Mouse (Mus musculus) heart, embryonic 11.5 days (tissue): ENCODE results near the gene Serpinb1a. TPM values are rescaled to one million over a fixed set of nuclear protein-coding genes. Genes with fewer than 3 reads are reported as not detected.

Source experiments
- ATAC-seq: fragments of 200-750 bp; cut with Nextera tagmentation; replicated peaks from 2 replicates; pipeline ENCODE4 v1.8.0; 2017; ENCODE audit warnings: moderate library complexity; ENCODE audit not compliant: insufficient number of reproducible peaks, low FRiP score, low TSS enrichment
- H3K27ac ChIP-seq: fragments of 300-500 bp; sonication (generic); 2 replicates; pipeline ENCODE4 v1.5.1; 2014; ENCODE audit warnings: mild to moderate bottlenecking, low read depth, low read length
- H3K27me3 ChIP-seq: fragments of 300-500 bp; sonication (generic); 2 replicates; pipeline ENCODE4 v1.6.1; 2014; ENCODE audit warnings: mild to moderate bottlenecking, low read length, mixed read lengths; ENCODE audit not compliant: control insufficient read depth, insufficient read depth
- H3K36me3 ChIP-seq: fragments of 300-500 bp; sonication (generic); 2 replicates; pipeline ENCODE4 v1.6.1; 2014; ENCODE audit warnings: mild to moderate bottlenecking, low read length, moderate library complexity, mixed read lengths; ENCODE audit not compliant: control insufficient read depth, insufficient read depth
- H3K4me1 ChIP-seq: fragments of 300-500 bp; sonication (generic); 2 replicates; pipeline ENCODE4 v1.6.1; 2014; ENCODE audit warnings: low read length; ENCODE audit not compliant: control insufficient read depth, insufficient read depth
- H3K4me2 ChIP-seq: fragments of 300-500 bp; sonication (generic); 2 replicates; pipeline ENCODE4 v1.6.1; 2014; ENCODE audit warnings: mild to moderate bottlenecking, moderate library complexity
- H3K4me3 ChIP-seq: fragments of 300-500 bp; sonication (generic); 2 replicates; pipeline ENCODE4 v1.5.1; 2014; ENCODE audit warnings: low read depth, low read length
- H3K9ac ChIP-seq: fragments of 300-500 bp; sonication (generic); 2 replicates; pipeline ENCODE4 v1.6.1; 2014; ENCODE audit warnings: mild to moderate bottlenecking, low read depth, low read length, moderate library complexity
- H3K9me3 ChIP-seq: fragments of 300-500 bp; sonication (generic); replicated peaks from 2 replicates; pipeline ENCODE4 v1.6.1; 2016; ENCODE audit warnings: low read length; ENCODE audit not compliant: control insufficient read depth
- WGBS: fragments of 180-500 bp; shearing (Covaris S2); extraction: QIAGEN DNeasy Blood & Tissue Kit; methylation state at CpG from one replicate; pipeline ENCODE4 v1.1.7; 2014; ENCODE audit not compliant: insufficient replicate concordance; 5-methylcytosine and 5-hydroxymethylcytosine counted together
- polyA plus RNA-seq: library from polyadenylated mRNA; unstranded; fragments of >200 nt; fragmentation: Nextera tagmentation; extraction: Ambion mirVana; gene quantifications from 2 replicates; pipeline ENCODE4 v1.2.1, GENCODE M21; 2014

Gene Serpinb1a
- polyA plus RNA-seq, 1 experiment from 2014 or later: 5.8 TPM

DNA sequence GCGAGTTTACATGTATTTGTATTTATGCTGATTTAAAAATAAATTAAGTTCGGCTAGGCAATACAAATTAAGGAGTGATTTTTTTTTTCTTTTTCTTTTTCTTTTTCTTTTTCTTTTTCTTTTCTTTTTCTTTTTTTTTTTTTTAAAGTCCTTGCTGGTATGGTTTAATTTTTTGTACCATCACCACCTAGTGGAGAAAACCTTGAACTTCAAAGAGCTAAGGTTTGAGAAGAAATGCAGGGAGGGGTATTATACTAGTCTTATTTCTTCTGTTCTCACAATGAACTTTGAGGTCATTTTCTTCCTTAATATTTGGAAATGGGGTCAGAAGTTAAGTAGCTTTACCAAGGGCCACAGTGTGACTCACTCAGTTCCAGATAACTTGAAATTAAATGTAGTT lies 51.9 kb downstream of the Serpinb1a start:
- Histone ChIP-seq H3K27ac (no peak overlapping the region), H3K9ac (no peak overlapping the region), H3K27me3 (no peaks in the 10 kb centered on the region), H3K36me3 (no peaks in the 10 kb centered on the region), H3K4me2 (no peak overlapping the region), H3K9me3 (no peaks in the 10 kb centered on the region), H3K4me3 (no peak overlapping the region), H3K4me1 (peaks cover 9% of the 10 kb centered on the region)
- WGBS: 46% methylated on average over 2 of the region's 2 CpGs
- no peak for ATAC-seq

DNA sequence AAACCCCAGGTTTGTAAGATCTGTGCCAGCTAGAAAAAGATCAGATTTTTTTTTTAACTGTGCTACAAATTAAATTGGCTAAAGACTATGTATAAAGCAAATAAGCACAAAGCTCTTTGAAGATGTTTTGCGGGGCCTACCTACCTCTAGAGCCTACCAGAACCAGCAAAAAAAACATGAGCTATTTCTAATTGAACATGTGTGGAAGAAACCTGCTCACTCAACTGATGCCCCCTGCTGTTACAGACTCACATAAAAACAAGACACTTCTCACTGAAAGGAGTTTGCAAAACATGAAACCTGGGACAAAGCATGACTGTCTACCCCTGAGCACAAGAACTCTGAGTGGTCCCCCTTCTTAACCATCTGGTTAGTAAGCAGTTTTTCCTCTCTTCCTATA lies 53.9 kb downstream of the Serpinb1a start:
- no peak for ATAC-seq
- Histone ChIP-seq H3K9me3 (no peaks in the 10 kb centered on the region), H3K27ac (no peak overlapping the region), H3K4me1 (no peaks in the 10 kb centered on the region), H3K36me3 (no peaks in the 10 kb centered on the region), H3K4me2 (no peak overlapping the region), H3K27me3 (no peaks in the 10 kb centered on the region), H3K9ac (no peak overlapping the region), H3K4me3 (no peak overlapping the region)
- WGBS: 64% methylated on average over 1 of the region's 1 CpGs

DNA sequence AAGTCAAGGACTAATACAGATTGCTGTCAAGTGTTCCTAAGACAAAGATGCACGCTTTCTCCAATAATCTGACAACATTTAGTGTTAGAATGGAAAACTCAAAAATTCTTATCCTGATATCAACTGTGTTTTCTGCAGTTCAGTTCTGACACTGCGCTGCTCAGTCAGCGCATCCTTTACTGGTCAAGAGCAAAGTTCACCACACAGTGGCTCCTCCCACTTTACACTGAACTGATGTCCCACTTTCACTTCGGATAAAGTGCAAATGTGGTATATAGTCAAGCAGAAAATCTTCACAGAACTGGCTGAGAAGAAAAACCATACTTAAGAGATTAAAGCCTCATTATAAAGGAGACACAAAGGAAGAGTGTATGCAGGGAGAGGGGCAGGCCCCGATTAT lies 55.8 kb downstream of the Serpinb1a start:
- Histone ChIP-seq H3K27me3 (no peaks in the 10 kb centered on the region), H3K9me3 (no peaks in the 10 kb centered on the region), H3K36me3 (no peaks in the 10 kb centered on the region), H3K9ac (no peak overlapping the region), H3K4me1 (no peaks in the 10 kb centered on the region), H3K27ac (no peak overlapping the region), H3K4me2 (no peak overlapping the region), H3K4me3 (no peak overlapping the region)
- WGBS: 83% methylated on average over 5 of the region's 5 CpGs
- no peak for ATAC-seq

DNA sequence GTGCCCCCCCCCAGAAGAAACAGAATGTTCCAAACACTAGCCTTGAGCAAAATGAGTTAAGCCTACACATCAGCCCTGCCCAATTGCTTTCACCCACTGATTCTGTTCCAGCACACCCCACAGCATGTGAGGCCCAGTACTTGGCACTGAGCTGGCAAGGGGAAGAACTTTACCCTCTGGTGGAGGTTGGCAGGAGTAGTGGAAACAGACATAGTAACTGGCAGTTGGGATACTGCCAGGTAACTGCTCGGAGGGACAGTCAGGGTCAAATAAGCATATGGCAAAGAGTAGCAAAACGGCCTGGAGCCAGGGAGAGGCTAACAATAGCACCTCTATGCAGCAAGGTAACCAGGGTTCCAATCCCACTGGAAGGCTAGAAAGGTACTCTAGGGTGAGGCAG lies 56.4 kb downstream of the Serpinb1a start:
- H3K27me3 ChIP-seq: no peaks in the 10 kb centered on the region
- H3K4me2 ChIP-seq: no peak overlapping the region
- no peak overlapping the region for H3K9ac ChIP-seq
- H3K4me3 ChIP-seq: no peak overlapping the region
- H3K9me3 ChIP-seq: no peaks in the 10 kb centered on the region
- H3K27ac ChIP-seq: no peak overlapping the region
- no peak for ATAC-seq
- WGBS: 59% methylated on average over 2 of the region's 2 CpGs
- no peaks in the 10 kb centered on the region for H3K36me3 ChIP-seq
- no peaks in the 10 kb centered on the region for H3K4me1 ChIP-seq

Other genes starting within 250 kb of the Serpinb1a start
- gene Mylk4, start 67.2 kb downstream of the Serpinb1a start, polyA plus RNA-seq: 0.16 TPM in 1 of 2 replicates, not detected in the other
- gene Wrnip1, start 49.1 kb downstream of the Serpinb1a start, polyA plus RNA-seq: 14.2 and 14.6 TPM in 2 replicates
- not detected in 2 replicates for gene D930007J09Rik, start 48.3 kb downstream of the Serpinb1a start, polyA plus RNA-seq
- gene Serpinb1c, start 47.0 kb upstream of the Serpinb1a start, polyA plus RNA-seq: 0.16 and 0.31 TPM in 2 replicates
- gene Serpinb6b, start 114.0 kb upstream of the Serpinb1a start, polyA plus RNA-seq: 15.7 and 19.3 TPM in 2 replicates
- 5.8 and 7.9 TPM in 2 replicates for gene Serpinb9, start 152.1 kb upstream of the Serpinb1a start, polyA plus RNA-seq
- gene Serpinb9b, start 176.2 kb upstream of the Serpinb1a start, polyA plus RNA-seq: 0.72 and 0.96 TPM in 2 replicates
- gene Serpinb1b, start 227.4 kb upstream of the Serpinb1a start, polyA plus RNA-seq: not detected in 2 replicates